Mouse (Mus musculus) myocyte (in vitro differentiated cells): Measurements from ENCODE around the gene Trmt10a.

ENCODE experiments used
- CEBPB ChIP-seq: IDR thresholded peaks from 2 replicates; pipeline ENCODE4 v1.6.1; 2011; ENCODE audit warnings: mild to moderate bottlenecking, moderate library complexity; ENCODE audit not compliant: poor library complexity, insufficient read depth, severe bottlenecking
- MYOD1 ChIP-seq, 3 experiments: IDR thresholded peaks; one replicate each; pipeline ENCODE4 v1.6.1; 2011; ENCODE audit warnings: control low read depth in 2 of 3, low read depth in 2 of 3, mild to moderate bottlenecking in 2 of 3, moderate library complexity in 1 of 3; ENCODE audit not compliant: insufficient read length in 2 of 3, control insufficient read depth in 1 of 3
- POLR2AphosphoS2 ChIP-seq: IDR thresholded peaks from one replicate; pipeline ENCODE4 v1.6.1; 2011; ENCODE audit warnings: low read depth, control low read depth; ENCODE audit not compliant: insufficient read length
- TCF12 ChIP-seq: IDR thresholded peaks from one replicate; pipeline ENCODE4 v1.6.1; 2011; ENCODE audit warnings: mild to moderate bottlenecking, control low read depth; ENCODE audit not compliant: poor library complexity, insufficient read depth, severe bottlenecking
- USF1 ChIP-seq: IDR thresholded peaks from one replicate; pipeline ENCODE4 v1.6.1; 2011; ENCODE audit warnings: low read depth, mild to moderate bottlenecking, control low read depth, moderate library complexity

- TF ChIP-seq USF1 (no peak), CEBPB (no peak), POLR2AphosphoS2 (no peak), TCF12 (peak; percentile 8), MYOD1 (IDR thresholded peaks at IDR 0.05; ENCODE audit: control insufficient read depth in 1 of 3, insufficient read length in 2 of 3, low read depth in 2 of 3) (peak; percentile 5 to 71 (median 51))
Observed at GRCm38 (mm10) chr3:138105056-138105455, 38.2 kb upstream of the Trmt10a start.
